Mouse (Mus musculus) embryonic fibroblast, embryonic 13.5 days (primary cell): ENCODE measurements around the gene Agap3.

ENCODE experiments used
- CTCF ChIP-seq: IDR thresholded peaks from 2 replicates; pipeline ENCODE4 v1.5.1; 2011; ENCODE audit warnings: mild to moderate bottlenecking, control low read depth, low read length, moderate library complexity, borderline replicate concordance; ENCODE audit not compliant: insufficient read depth
- POLR2A ChIP-seq: IDR thresholded peaks from 2 replicates; pipeline ENCODE4 v1.6.1; 2011; ENCODE audit warnings: low read depth, mild to moderate bottlenecking, control low read depth, low read length, moderate library complexity

GRCm38 (mm10) chr5:24427285-24427633 lies 24.7 kb upstream of the Agap3 start:
- no peak for TF ChIP-seq POLR2A
- TF ChIP-seq CTCF, result no peak
